Mouse (Mus musculus): ENCODE measurements around the gene Slc9a9. TPM values are rescaled to one million over a fixed set of nuclear protein-coding genes. Genes with fewer than 3 reads are reported as not detected.
A peak's percentile ranks its signal among the peaks of the same experiment; 100 is the strongest.

The Slc9a9 gene
- total RNA-seq, 2 experiments from 2014 or later: 5.9 to 8.5 TPM

DNA sequence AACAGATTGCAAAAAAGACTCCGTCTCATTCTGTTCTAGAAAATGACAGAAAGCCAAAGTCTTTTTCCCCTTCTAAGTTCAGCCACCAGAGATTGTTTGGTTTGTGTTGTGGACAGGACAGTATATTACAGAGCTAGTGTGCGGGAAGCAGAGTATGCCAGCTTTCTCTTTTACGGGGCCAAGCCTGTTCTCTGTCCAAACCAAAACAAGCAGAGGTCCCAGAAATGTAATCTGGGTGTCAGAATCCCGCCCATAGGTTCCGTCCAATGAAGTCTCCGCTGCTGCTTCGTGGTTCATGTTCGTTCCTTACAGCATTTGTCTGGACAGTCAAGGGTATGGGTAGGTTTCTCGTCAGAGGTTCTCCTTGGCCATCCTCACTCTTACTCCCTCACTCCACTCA is 242.4 kb downstream of the Slc9a9 start:
- ATAC-seq (replicated peaks; ENCODE audit: poor library complexity): no peak

DNA sequence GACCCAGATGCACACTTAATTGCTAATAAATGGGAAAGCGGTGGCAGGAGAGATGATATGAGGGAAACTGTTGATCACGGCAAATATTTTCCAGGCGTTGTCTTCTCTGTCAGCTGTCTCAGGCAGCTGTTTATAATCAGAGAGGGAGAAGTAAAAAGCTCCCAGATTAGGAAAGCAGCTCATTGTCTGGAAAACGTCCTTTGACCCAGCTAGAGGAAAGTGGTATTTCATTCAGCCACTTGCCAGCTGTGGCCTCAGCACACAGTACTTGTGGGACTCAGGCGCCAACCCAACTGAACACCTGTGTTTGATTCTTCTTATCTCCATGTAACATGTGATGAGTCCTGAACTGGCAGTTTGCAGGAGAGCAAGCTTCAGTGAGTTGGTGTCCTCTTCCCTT is 252.4 kb downstream of the Slc9a9 start:
- ATAC-seq (replicated peaks; ENCODE audit: poor library complexity): no peak

DNA sequence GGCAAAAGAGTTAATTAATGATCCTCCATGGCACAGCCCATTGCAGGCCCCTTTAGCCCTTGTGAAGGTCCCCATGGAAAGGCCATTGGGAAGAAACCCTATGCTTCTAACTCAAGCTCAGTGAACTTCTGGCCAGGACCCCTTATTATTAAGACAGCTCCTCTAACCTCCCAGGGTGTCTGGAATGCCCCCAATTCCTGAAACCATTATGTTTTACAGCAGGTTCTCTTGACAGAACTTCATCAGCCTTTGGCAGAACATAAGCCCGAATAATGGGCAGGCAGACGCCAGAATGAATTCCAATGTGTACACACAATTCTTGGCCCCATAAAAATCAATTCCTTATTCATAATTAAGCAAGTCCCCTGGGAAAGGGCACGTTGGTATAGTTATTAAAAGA is 256.1 kb downstream of the Slc9a9 start:
- ATAC-seq (replicated peaks; ENCODE audit: poor library complexity): no peak

DNA sequence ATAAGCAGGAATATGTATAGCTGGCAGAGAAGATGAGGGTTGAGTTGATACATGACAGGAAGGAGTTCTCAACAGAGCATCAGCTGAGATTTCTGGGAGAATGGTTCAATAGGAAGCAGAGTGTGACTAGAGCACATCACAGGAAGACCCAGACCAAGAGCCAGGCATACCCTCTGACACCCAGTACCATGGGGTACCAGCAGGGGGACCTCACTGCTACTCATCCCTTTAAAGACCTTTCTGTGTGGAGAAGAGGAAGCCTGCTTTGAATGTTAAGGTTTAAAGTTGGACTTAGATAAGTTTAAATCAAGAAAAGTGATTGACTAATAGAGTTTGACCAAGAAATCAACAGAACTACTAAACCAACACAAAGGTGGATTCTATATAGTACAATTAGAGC is 257.4 kb downstream of the Slc9a9 start:
- ATAC-seq (replicated peaks; ENCODE audit: poor library complexity): peak; percentile 90

DNA sequence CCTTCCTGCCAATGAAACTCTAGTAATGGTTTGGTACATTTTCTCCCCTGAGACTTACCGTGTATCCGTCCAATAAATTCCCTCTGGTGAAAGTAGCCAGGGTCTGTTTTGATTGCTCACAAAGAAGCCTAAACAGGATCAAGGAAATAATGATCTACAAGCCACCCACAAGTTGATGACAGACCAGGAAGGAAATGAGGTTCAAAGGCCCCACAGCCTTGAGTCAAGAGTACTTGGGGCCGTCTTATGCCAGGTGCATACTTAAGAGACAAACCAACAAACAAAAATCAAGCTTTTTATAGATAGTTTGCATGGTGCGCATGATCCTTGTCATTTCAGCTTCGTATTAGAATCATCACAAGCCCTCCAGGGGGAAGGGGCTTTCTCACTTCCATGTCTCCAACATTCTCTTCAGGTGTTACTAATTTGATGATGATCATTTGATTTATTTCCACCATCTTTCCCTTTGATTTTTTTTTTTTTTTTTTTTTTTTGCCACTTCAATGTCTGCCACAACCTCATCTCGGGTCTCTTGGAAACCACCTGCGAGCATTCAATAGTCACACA is 275.9 kb downstream of the Slc9a9 start:
- no peak for ATAC-seq (replicated peaks; ENCODE audit: poor library complexity)

DNA sequence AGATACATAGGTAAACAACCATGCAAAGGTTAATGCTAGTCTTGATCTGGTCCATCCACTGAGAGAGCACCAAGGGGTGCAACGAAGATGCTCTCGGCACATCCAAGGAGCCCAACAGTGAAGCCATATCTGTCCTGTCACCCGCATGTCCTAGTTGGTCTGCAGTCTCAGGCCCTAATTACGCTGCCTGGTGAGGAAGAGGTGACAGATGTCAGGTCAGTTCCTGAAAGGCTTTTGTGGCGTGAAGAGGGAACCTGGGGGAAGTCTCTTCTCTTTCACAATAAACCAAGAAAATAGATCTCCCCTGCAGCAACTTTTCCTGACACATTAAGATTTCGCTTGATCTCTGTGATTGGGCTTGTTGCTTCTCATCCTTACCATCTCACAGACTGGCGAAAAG is 277.5 kb downstream of the Slc9a9 start:
- ATAC-seq (replicated peaks; ENCODE audit: poor library complexity): peak; percentile 83

DNA sequence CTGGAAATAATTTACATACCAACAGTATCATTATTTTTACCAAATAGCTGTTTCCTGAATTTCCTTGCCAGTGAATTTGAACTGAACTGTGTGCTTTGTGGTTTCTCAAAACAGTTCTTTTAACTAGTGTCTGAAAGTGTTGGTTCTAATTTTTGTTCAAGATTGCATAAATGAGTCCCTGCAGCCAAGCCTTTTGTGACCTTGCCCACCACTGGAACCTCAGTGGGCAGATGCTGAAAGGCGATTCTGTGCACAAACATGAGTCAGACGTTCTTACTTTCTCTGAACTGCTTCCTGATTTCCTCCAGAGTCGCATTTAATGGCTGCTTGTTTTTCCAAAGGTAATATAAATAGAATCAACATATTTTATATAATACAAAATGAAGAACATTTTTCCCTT is 281.0 kb downstream of the Slc9a9 start:
- ATAC-seq (replicated peaks; ENCODE audit: poor library complexity): peak; percentile 81

DNA sequence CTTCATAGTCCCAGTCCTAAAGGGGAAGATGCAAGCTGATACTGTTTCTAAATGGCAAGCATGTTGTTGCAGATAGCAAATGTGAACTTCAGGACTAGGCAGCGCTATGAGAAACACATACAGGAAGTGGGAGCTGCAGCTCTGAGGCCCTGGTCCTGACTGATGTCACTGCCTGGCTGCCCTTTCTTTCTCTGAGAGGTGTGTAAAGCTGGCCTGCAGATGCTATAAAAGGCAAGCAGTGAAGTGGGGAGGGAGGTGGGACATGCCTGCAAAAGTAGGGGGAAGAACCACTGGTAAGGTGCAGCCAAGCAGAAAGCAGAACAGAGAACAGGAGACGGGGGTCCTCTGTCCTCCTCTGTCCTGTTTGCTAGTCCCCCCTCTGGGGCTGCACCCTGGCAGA is 285.9 kb downstream of the Slc9a9 start:
- ATAC-seq (replicated peaks; ENCODE audit: poor library complexity): peak; percentile 59

DNA sequence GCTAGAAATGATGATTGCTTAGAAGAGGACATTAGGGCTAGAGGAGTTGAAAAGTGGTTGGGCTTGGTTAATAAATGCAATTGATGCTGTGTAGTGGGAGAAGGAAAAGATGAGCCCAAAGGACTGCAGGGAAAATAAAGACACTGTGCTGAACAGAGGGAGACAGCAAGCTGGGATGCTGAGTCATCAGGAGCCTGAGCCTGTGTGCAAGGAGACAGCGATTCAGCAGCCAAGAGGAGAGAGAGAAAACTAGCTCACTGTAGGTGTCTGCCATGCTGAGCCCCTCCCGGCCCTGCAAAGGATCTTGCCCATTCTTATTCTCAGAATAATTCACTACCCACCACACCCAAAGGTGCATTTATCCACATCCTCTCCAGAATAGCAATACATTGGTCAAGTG is 288.7 kb downstream of the Slc9a9 start:
- ATAC-seq (replicated peaks; ENCODE audit: poor library complexity): no peak

DNA sequence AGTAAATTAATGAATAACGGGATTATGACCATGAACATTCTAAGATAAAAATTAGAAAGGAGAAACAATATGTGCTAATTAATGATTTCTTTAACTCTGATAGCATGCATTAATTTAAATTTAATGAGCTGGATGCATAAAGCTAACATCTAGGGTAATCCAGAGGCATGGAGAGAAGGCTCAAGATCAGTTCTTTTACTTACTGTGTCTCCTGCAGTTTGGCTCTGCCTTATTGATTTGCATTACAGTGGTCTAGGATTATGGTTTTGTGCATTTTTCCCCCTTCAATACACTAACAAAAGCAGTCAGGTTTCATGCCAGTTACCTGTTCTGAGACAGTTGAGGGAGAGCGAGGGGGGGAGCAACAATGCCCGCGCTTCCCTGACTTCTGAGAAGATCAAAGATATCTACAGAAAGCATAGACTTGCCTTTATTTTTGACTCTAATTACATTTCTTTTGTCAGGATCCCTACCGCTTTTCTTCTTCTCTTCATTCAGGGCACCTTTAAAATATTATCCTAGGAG is 298.9 kb downstream of the Slc9a9 start:
- ATAC-seq (replicated peaks; ENCODE audit: poor library complexity): no peak

DNA sequence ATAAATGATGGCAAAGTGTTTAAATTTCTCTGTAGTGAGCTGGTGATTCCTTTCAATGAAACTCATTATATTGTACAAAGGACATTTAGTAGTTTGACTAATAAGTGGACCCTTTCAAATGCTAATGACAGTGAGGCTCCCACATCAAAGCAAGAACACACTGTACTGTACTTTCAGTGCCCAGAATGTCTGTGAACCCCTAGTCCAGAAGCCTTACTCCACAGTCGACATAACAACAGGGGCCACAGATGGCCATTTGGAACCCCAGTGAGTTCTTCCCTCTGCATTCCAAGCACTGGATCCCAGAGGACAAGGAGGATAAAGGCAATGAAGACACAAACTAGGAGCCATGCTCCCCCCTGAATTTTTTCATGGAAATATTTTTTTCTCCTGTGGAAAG is 299.4 kb downstream of the Slc9a9 start:
- ATAC-seq (replicated peaks; ENCODE audit: poor library complexity): no peak

DNA sequence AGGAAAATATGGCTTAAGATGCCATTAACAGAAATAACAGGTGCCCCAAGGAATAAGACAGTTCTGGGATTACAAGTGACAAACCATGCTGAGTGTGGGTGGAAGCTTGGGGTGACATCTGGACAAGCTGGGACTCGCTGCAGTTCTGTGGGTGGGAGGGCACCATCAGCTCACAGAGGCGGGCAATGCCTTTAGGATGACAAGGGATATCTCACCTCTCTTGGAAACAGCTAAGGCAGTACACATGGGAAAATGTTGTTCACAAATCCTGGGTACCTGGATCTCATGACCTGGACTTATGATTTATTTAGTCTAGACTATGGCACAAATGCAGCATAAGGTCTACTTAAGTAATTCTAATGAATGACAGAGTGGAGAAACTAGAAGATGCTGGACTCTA is 302.3 kb downstream of the Slc9a9 start:
- ATAC-seq (replicated peaks; ENCODE audit: poor library complexity): no peak

DNA sequence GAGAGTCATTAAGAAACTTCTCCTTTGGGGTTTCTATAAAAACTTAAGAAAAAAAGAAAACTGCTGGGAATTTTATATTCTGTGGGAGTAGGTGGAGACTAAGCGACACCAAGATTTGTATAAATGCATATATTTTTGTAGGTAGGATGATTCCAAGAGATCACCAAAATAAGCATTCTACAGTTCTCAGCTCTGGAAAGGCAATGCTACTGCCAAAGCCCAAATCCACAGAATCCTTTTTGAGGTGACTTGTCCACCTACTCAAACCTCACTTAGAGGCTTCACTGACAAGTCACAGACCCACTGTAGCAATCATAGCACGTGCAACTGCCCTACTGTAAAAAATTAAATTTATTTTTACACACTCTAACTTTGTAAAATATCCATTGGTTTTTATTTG is 303.0 kb downstream of the Slc9a9 start:
- no peak for ATAC-seq (replicated peaks; ENCODE audit: poor library complexity)

DNA sequence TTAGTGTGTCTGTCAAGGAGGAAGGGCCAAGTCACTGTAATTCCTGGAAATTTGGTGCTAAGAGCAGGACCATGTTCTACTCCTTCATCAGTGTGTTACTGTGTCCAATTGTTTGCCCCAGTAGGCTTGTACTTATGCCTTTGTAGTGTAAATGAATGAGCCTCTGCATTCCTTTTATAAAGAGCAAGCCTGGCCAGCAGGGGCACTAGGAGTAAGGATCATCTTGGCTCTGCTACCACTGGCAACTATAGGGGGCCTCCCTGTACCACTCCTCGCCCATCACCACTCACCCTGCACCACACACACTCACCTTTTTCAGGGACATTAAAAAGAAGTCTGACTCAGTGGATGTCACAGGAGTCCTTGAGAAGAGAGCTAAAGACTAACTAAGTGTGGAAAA is 306.5 kb downstream of the Slc9a9 start:
- no peak for ATAC-seq (replicated peaks; ENCODE audit: poor library complexity)

DNA sequence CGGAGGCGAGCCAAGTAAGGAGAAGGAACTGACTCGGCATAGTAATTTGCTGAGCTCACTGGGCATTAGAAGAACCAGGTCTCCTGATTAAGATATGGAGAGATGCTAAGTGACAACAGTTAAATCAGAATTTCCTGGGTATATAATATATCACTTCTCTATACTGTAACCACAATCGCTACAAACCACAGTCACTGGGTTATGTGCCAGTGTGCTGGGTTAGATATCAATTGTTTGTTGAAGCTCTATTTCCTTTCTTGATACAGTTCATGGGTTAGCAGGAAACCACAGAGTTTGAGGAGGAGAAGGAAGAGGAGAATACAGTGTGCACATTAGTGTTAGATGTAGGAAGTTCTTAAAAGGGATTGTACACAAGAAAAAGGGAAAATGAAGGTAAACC is 323.9 kb downstream of the Slc9a9 start:
- peak; percentile 97 for ATAC-seq (replicated peaks; ENCODE audit: poor library complexity)

DNA sequence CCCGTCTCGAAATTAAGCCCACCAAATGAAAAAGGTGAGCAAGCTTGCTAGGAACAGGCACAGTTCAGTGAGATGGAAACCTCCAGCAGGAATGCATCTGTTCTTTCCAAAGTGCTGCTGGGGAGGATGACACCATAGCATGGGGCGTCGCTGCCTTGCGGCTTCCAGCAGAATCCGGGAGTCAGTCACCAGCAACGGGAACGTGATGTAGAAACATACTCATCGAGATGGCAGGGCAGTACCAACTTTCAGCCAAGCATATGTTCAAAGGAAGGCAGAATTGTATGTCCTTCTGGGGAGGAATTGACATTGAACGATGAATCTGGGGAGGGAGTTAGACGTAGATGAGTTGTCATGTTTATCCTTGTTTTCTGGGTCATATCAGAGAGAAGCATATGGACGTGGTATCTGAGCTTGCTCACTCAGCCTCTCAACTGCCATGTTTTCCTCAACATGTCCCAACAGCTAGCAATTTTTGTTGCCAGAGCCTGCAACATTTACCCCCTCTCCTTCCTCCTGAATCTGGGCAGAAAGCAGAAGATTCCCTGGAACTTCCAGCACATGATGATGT is 350.5 kb downstream of the Slc9a9 start:
- ATAC-seq (replicated peaks; ENCODE audit: poor library complexity): no peak

DNA sequence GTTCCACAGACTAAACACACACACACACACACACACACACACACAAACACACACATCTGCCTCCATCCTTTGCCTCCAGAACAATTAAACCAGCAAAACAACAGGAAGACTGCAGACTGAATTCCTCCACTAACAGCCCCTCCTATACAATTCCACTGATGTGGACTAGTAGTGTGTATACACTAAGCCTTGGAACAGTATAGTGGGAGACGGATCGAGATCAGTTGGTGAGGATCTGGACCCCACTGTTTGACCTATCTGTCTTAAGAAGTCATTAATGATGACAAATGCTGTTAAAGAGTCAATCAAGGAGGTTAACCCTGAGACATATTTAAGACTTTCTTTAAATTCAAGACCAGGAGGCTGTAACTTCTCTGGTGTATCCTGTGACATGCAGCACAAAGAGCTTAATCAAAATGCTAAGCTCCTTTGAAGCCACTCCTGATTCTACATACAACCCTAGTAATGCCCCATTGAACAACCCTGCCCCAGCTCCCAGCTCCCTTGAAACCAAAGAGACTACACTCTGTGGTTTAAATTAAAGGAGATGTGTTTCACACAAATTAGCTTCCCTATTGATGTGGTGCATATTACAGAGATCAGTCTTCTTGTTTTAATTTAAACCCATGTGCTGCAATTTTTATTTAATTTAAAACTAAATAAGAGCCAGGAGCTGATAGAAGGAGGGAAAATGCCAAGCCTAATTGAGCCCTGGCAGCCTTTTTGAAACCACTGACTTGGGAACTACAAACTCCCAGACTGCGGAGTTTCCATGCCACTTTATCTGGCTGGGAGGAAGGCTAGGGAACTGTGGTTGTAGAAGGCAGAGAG is 364.6 kb downstream of the Slc9a9 start:
- no peak for ATAC-seq (replicated peaks; ENCODE audit: poor library complexity)

DNA sequence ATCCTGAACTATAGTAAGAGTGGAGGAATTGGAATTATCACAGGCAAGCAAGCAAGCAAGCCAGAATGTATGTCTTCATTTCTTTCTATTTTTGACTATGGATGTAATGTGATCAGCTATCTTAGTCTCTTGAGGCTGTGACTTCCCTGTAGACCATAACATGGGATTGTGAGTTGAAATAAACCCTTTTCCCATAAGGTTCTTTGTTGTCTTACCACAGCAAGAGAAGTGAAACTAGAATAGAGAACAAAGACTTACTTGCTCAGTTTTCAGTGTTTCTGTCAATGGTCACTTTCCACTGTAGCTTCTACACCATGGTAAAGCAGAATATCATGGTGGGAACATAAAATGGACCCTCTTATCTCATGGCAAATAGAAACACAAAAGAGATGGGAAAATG is 366.5 kb downstream of the Slc9a9 start:
- ATAC-seq (replicated peaks; ENCODE audit: poor library complexity): peak; percentile 95

DNA sequence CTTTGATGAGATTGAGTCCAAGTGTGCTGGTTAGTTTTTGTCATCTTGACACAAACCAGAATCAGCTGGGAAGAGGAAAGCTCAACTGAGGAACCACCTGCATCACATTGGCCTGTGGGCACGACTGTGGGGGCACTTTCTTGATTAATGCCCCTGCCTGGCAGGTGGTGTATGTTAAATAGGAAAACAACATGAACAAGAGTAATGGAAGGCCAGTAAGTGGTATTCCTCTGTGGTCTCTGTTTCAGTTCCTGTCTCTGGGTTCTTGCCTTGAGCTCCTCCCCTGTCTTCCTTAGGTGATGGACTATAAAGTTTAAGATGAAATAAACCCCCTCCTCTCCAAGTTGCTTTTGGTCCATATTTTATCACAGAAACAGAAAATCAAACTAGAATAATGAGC is 372.7 kb downstream of the Slc9a9 start:
- peak; percentile 50; the same call in 1 of the 2 replicates for ATAC-seq (replicated peaks; ENCODE audit: poor library complexity)

DNA sequence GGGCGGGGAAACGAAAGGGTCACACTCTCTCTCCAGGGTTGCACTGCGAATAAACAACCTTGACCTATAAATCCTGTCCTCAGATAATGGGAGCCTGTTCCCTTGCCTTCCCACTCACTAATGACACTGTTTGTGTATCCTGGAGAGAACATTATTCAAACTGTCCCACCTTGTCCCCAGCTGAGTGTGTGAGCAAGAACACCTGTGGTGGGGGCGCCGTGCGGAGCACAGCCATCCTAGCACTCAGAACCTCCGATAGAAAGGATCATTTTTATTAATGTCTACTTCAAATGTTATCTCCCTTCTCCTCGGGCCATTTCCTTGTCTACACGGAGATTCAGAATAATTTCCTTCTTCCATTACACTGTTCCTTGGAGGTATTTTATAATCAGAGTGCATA is 382.5 kb downstream of the Slc9a9 start:
- no peak for ATAC-seq (replicated peaks; ENCODE audit: poor library complexity)

DNA sequence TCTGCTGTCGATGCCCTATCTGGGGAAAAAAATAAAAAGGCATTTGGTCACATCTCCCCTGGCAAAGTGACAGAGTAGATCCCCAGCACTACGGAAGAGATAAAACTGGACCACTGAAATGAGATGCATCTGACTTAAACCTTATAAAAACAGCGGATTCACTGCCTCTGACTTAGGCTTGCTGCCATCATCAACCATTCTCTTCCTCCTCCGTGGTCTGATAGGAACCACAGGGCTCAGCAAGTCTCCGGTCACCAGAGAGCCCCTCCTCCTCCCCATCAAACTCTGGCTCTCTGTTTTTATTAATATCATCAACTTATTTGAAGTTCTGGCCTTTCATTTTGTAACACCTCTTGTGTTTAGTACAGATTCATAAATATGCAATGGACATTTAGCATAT is 383.5 kb downstream of the Slc9a9 start:
- ATAC-seq (replicated peaks; ENCODE audit: poor library complexity): no peak

DNA sequence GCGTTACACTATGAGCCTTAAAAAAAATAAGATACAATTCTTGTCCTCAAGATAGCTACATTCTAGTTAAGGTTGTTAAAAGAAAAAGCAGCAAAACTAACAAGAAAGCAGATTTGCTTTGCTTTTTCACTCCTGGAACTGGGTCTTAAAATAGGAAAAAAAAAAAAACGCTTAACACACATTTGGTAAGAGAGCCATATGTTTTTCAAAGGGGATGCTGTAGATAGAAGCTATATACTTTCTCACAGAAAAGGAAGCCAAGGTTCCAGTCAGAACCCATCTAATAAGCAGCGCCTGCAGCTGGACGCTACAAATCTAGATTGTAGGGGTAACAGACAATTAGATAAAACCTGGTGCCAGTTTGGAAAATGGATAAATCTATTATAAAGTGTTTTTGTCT is 386.1 kb downstream of the Slc9a9 start:
- ATAC-seq (replicated peaks; ENCODE audit: poor library complexity): no peak

Measured in megakaryocyte progenitor cell, adult 5-6 weeks (primary cell).